Mouse (Mus musculus) forebrain, embryonic 10.5 days (tissue): Measurements from ENCODE around the gene Sdf2. TPM values are rescaled to one million over a fixed set of nuclear protein-coding genes. Genes with fewer than 3 reads are reported as not detected.
"Not testable (repeated sequence)": the region's sequence is repeated elsewhere in the genome, so short reads cannot be mapped to it uniquely, and the experiment has no call there.

ENCODE experiments used
- DNase-seq: peaks from one replicate; pipeline ENCODE4 v3.0.0-alpha.2; 2017; ENCODE audit warnings: low spot score; ENCODE audit errors: extremely low spot score
- H3K27ac ChIP-seq: fragments of 300-500 bp; sonication (generic); 2 replicates; pipeline ENCODE4 v1.5.1; 2016; ENCODE audit warnings: mild to moderate bottlenecking
- H3K27me3 ChIP-seq: fragments of 300-500 bp; sonication (generic); 2 replicates; pipeline ENCODE4 v1.6.1; 2016; ENCODE audit warnings: mild to moderate bottlenecking; ENCODE audit not compliant: poor library complexity, severe bottlenecking
- H3K36me3 ChIP-seq: fragments of 300-500 bp; sonication (generic); replicated peaks from 2 replicates; pipeline ENCODE4 v1.6.1; 2016; ENCODE audit warnings: mild to moderate bottlenecking, moderate library complexity
- H3K4me1 ChIP-seq: fragments of 300-500 bp; sonication (generic); 2 replicates; pipeline ENCODE4 v1.6.1; 2016
- H3K4me3 ChIP-seq: fragments of 300-500 bp; sonication (generic); 2 replicates; pipeline ENCODE4 v1.5.1; 2016; ENCODE audit warnings: mild to moderate bottlenecking, moderate library complexity
- H3K9me3 ChIP-seq: fragments of 300-500 bp; sonication (generic); 2 replicates; pipeline ENCODE4 v1.6.1; 2016; ENCODE audit warnings: mild to moderate bottlenecking, moderate library complexity
- WGBS: fragments of 180-500 bp; shearing (Covaris S2); methylation state at CpG from one replicate; pipeline ENCODE4 v1.1.7; 2016; 5-methylcytosine and 5-hydroxymethylcytosine counted together
- polyA plus RNA-seq: library from polyadenylated mRNA; unstranded; fragments of >200 nt; fragmentation: Nextera tagmentation; extraction: Ambion mirVana; gene quantifications from 2 replicates; pipeline ENCODE4 v1.2.1, GENCODE M21; 2016

Gene Sdf2
- polyA plus RNA-seq, 1 experiment from 2014 or later, result 42.9 TPM

DNA sequence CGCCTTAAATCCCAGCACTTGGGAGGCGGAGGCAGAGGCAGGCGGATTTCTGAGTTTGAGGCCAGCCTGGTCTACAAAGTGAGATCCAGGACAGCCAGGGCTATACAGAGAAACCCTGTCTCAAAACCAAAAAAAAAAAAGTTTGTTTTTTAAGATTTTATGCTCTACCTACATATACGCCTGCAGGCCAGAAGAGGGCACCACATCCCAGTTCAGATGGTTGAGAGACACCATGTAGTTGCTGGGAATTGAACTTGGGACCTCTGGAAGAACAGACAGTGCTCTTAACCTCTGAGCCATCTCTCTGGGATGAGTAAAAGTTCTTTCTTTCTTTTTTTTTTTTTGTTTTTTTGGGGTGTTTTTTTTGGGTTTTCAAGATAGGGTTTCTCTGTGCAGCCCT, 30.6 kb downstream of the Sdf2 start:
- H3K9me3 ChIP-seq, H3K4me1 ChIP-seq, DNase-seq, H3K27me3 ChIP-seq, H3K27ac ChIP-seq, H3K4me3 ChIP-seq: not testable (repeated sequence)
- peaks cover 100% of the 10 kb centered on the region for H3K36me3 ChIP-seq
- WGBS, result 93% methylated on average over 4 of the region's 4 CpGs

DNA sequence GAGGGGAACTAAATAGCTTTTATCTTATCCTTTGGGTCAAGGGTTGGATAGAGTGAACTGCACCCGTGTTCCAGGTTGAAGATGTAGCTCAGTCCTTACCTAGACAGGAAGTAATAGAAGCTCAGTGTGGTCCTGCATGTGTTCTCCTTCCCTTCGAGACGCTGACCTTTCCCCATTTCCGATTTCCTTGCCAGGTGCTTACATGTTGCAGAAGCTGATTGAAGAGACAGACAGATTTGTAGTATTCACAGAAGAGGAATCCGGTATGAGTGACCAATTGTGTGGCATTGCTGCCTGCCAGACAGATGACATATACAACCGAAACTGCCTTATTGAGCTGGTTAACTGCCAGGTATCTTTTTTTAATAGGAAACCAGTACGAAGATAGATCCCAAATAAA, 33.3 kb downstream of the Sdf2 start:
- Histone ChIP-seq H3K4me3 (no peak overlapping the region), H3K27me3 (no peaks in the 10 kb centered on the region), H3K4me1 (no peaks in the 10 kb centered on the region), H3K27ac (no peak overlapping the region), H3K36me3 (peaks cover 100% of the 10 kb centered on the region), H3K9me3 (no peaks in the 10 kb centered on the region)
- no peak for DNase-seq
- WGBS, result 96% methylated on average over 7 of the region's 7 CpGs

DNA sequence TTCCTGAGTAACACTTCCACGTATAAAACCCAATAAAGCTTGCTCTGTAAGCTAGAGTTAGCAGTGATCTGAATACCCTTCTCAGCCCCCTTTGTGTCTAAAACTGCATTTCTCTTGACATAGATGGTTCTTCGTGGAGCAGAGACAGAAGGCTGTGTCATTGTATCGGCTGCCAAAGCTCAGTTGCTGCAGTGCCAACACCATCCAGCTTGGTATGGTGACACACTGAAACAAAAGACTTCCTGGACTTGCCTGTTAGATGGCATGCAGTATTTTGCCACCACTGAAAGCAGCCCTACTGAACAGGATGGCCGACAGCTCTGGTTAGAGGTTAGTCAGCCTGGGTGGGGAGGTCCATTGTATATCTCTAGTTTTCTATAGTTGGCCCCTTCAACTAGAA, 34.0 kb downstream of the Sdf2 start:
- 90% methylated on average over 4 of the region's 4 CpGs for whole genome bisulfite sequencing
- peaks cover 100% of the 10 kb centered on the region for H3K36me3 ChIP-seq
- H3K4me3 ChIP-seq, result no peak overlapping the region

DNA sequence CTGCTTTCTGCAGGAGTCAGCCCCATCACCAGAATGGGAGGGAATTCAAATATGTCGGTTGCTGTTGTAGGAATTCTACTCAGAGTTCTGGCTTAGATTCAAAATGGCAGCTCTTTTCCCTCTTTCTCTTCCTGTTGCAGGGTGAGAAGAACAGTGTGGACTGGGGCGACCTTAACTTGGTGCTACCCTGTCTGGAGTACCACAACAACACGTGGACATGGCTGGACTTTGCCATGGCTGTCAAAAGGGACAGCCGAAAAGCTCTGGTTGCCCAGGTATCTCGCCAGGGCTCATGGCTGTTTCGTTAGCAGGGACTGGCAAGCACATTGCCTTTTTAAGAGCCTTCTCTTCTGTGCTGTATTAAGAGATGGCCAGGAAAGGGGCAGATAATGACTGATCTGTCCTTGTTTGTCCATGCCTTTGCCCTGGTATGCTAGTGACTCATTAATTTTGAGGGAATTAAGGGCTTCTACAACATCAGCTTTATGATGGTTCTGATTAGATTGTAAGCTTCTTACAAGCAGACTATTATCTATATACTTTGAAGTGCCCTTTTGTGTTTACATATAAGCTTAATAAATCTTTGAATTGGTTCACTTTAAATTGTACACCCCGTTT, 43.7 kb downstream of the Sdf2 start:
- Histone ChIP-seq H3K4me3 (no peak overlapping the region), H3K9me3 (no peaks in the 10 kb centered on the region), H3K36me3 (peaks cover 96% of the 10 kb centered on the region), H3K27ac (no peak overlapping the region), H3K27me3 (no peaks in the 10 kb centered on the region), H3K4me1 (no peaks in the 10 kb centered on the region)
- WGBS, result 93% methylated on average over 7 of the region's 7 CpGs
- no peak for DNase-seq

More for the DNA sequence above, 34.0 kb downstream of the Sdf2 start:
- H3K27me3 ChIP-seq, result no peaks in the 10 kb centered on the region
- no peak for DNase-seq
- H3K4me1 ChIP-seq, result no peaks in the 10 kb centered on the region
- no peaks in the 10 kb centered on the region for H3K9me3 ChIP-seq
- H3K27ac ChIP-seq, result no peak overlapping the region

DNA sequence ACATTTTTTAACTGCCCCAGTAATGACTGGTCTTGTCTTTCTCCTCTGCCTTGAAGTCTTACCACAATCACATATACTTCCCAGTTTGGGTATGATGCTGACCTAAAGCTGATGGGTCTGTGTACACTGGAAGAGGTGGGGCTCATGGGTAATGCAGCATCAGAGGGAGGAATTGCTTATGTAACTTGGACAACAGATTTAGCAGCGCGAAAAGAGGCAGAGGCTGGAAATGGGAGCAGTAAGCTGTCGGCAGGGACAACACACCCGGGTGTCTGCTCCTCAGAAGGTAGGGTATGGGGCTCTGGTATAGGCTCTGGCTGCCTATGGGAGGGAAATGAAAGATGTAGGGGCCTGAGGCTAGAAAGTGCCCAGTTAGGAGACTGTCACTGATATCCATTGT, 45.1 kb downstream of the Sdf2 start, which contains the start of gene BC030499:
TSS of gene BC030499 (plus strand) at position 188 of the 400 bp plus-strand sequence.
- H3K4me3 ChIP-seq, result no peak within 1 kb of the TSS
- H3K36me3 ChIP-seq, result peaks cover 86% of the 10 kb centered on the region
- H3K9me3 ChIP-seq, result no peaks in the 10 kb centered on the region
- 93% methylated on average over 4 of the region's 4 CpGs for WGBS
- H3K27ac ChIP-seq, result no peak within 1 kb of the TSS
- DNase-seq, result no peak
- no peaks in the 10 kb centered on the region for H3K27me3 ChIP-seq
- H3K4me1 ChIP-seq, result no peaks in the 10 kb centered on the region

DNA sequence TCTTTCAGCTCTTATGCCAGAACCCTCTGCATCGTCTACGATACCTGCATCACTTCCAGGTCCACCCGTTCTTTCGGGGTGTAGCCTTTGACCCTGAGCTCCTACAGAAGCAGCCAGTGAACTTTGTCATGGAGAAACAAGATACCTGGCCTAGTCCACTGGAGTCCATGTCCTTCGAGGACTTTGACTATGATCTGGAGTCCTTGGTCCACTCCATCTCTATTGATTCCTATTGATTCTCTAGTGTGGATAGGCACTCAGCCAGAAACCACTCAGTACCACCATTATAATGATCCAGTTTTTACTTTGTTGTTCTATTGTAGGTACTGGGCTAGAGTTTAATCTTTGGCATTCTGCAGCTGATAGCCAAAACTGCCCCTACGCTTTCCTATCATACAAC, 49.0 kb downstream of the Sdf2 start:
- H3K4me1 ChIP-seq, result no peaks in the 10 kb centered on the region
- 93% methylated on average over 6 of the region's 6 CpGs for WGBS
- H3K36me3 ChIP-seq, result peaks cover 48% of the 10 kb centered on the region
- no peak overlapping the region for H3K4me3 ChIP-seq
- no peak overlapping the region for H3K27ac ChIP-seq
- H3K27me3 ChIP-seq, result no peaks in the 10 kb centered on the region
- no peaks in the 10 kb centered on the region for H3K9me3 ChIP-seq
- no peak for DNase-seq

DNA sequence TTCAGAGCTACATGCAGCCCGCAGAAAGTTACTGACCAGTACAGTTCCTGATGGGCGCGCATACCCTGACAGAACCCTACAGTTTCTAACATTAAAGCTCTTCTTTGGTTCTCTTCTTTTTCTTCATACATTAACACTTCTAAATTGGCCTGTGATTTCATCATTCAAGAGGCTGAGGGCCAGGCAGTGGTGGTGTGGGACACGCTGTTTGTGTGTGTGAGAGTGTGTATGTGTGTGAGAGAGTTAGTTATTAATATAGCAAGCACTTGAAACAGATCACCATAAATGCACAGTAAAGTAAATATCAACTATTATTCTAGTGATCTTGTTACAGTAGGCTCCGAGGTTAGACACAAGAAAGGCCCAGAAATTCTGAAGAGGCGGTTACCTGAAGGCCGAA, 55.4 kb downstream of the Sdf2 start:
- peak overlapping the region; percentile 96 for H3K27ac ChIP-seq
- 72% methylated on average over 7 of the region's 7 CpGs for WGBS

DNA sequence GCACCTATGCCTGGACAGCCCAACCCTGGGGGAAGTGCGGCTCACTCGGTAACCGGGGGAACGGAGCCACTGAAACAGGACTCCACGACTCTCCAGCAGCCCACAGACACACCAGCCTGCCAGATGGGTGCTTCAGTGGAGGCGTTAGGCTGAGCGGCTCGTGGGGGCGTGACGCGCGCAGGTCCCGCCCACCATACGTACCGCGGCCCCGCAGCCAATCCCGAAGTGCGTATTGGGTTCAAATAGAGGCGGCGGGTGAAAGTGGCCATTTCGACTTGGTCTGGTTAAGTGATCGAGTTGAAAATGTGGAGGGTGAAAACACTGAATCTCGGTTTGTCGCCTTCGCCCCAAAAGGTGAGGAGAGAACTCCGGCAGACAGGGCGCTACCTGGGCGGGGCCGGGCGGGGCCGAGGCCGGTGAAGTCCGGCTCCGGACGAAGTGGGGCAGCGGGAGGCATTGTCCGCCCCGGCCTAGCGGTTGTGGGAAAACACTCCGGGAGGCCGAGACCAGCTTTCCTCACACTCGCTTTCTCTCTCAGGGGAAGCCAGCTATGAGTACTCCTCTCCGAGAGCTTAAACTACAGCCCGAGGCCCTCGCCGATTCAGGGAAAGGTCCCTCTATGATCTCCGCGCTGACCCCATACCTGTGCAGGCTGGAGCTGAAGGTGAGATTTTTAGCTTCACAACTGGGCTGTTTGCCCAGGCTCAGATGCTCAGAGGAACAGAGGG, 56.0 kb downstream of the Sdf2 start, which contains the start of gene Spag5:
TSS of gene Spag5 (plus strand) at position 173 of the 728 bp plus-strand sequence.
- peak within 1 kb of the TSS; percentile 75 for H3K4me3 ChIP-seq
- WGBS, result under 1% methylated on average over 49 of the region's 49 CpGs
- H3K27ac ChIP-seq, result peak within 1 kb of the TSS; percentile 96

More for the DNA sequence above, 55.4 kb downstream of the Sdf2 start:
- Histone ChIP-seq H3K4me3 (peak overlapping the region; percentile 75), H3K9me3 (no peaks in the 10 kb centered on the region), H3K4me1 (peaks cover 27% of the 10 kb centered on the region), H3K27me3 (no peaks in the 10 kb centered on the region), H3K36me3 (peaks cover 29% of the 10 kb centered on the region)
- DNase-seq, result no peak

More for the DNA sequence above, 56.0 kb downstream of the Sdf2 start, which contains the start of gene Spag5:
- Histone ChIP-seq H3K27me3 (no peaks in the 10 kb centered on the region), H3K4me1 (peaks cover 32% of the 10 kb centered on the region), H3K9me3 (no peaks in the 10 kb centered on the region), H3K36me3 (peaks cover 35% of the 10 kb centered on the region)
- peak; percentile 91 for DNase-seq

Other genes with a start within 250 kb of the Sdf2 start
- 14.4 and 17.1 TPM in 2 replicates for gene Dhrs13, start 213.5 kb upstream of the Sdf2 start, polyA plus RNA-seq
- 72.5 and 72.7 TPM in 2 replicates for gene Flot2, start 207.8 kb upstream of the Sdf2 start, polyA plus RNA-seq
- 39.7 and 40.7 TPM in 2 replicates for gene Eral1, start 165.4 kb upstream of the Sdf2 start, polyA plus RNA-seq
- gene Fam222b, start 151.1 kb upstream of the Sdf2 start, polyA plus RNA-seq, result 24.2 and 24.6 TPM in 2 replicates
- gene Traf4, start 80.2 kb upstream of the Sdf2 start, polyA plus RNA-seq, result 97.6 and 104 TPM in 2 replicates
- gene Nek8, start 69.1 kb upstream of the Sdf2 start, polyA plus RNA-seq, result 10.6 and 11.7 TPM in 2 replicates
- 10.0 and 11.3 TPM in 2 replicates for gene Tlcd1, start 69.0 kb upstream of the Sdf2 start, polyA plus RNA-seq
- 1,073 and 1,096 TPM in 2 replicates for gene Rpl23a, start 62.2 kb upstream of the Sdf2 start, polyA plus RNA-seq
- gene Rab34, start 57.3 kb upstream of the Sdf2 start, polyA plus RNA-seq, result 70.7 and 73.3 TPM in 2 replicates
- gene Proca1, start 52.4 kb upstream of the Sdf2 start, polyA plus RNA-seq, result 0.91 and 1.5 TPM in 2 replicates
- 37.1 and 39.2 TPM in 2 replicates for gene Supt6, start 241 bp downstream of the Sdf2 start, polyA plus RNA-seq
- gene 2610507B11Rik, start 16.0 kb downstream of the Sdf2 start, polyA plus RNA-seq, result 72.5 and 72.7 TPM in 2 replicates
- gene BC030499, start 45.1 kb downstream of the Sdf2 start, polyA plus RNA-seq, result 0.26 and 0.52 TPM in 2 replicates
- 74.9 and 76.6 TPM in 2 replicates for gene Spag5, start 55.8 kb downstream of the Sdf2 start, polyA plus RNA-seq
- 2.7 and 3.3 TPM in 2 replicates for gene Aldoc, start 77.2 kb downstream of the Sdf2 start, polyA plus RNA-seq
- gene Pigs, start 82.7 kb downstream of the Sdf2 start, polyA plus RNA-seq, result 76.3 and 77.5 TPM in 2 replicates
- 60.2 and 62.8 TPM in 2 replicates for gene Unc119, start 97.7 kb downstream of the Sdf2 start, polyA plus RNA-seq
- not detected in 2 replicates for gene Foxn1, start 140.8 kb downstream of the Sdf2 start, polyA plus RNA-seq
- gene Slc13a2, start 176.5 kb downstream of the Sdf2 start, polyA plus RNA-seq, result not detected in 2 replicates
- 20.9 and 21.1 TPM in 2 replicates for gene Slc46a1, start 220.0 kb downstream of the Sdf2 start, polyA plus RNA-seq